Mouse (Mus musculus) left cerebral cortex, postnatal 36 days (tissue): ENCODE data around the gene Paip2b. TPM values are rescaled to one million over a fixed set of nuclear protein-coding genes. Genes with fewer than 3 reads are reported as not detected.
"Not testable (repeated sequence)": the region's sequence is repeated elsewhere in the genome, so short reads cannot be mapped to it uniquely, and the experiment has no call there.

ENCODE experiments used
- DNase-seq, 2 experiments: peaks; one replicate each; pipeline ENCODE4 v3.0.0; 2021 to 2022; ENCODE audit warnings: low spot score in 2 of 2, mixed read lengths in 1 of 2
- intact Hi-C: fragments of 180-260 bp; cut with DNase I; formaldehyde crosslinking; loops from one replicate; pipeline ENCODE4 v1.15.1; 2025
- total RNA-seq, 2 experiments: library from RNA; stranded (reverse); gene quantifications; 2 replicates each; pipeline ENCODE4 v1.2.3; 2021

Paip2b gene
- total RNA-seq, 2 experiments from 2014 or later = 55.0 to 56.6 TPM

DNA sequence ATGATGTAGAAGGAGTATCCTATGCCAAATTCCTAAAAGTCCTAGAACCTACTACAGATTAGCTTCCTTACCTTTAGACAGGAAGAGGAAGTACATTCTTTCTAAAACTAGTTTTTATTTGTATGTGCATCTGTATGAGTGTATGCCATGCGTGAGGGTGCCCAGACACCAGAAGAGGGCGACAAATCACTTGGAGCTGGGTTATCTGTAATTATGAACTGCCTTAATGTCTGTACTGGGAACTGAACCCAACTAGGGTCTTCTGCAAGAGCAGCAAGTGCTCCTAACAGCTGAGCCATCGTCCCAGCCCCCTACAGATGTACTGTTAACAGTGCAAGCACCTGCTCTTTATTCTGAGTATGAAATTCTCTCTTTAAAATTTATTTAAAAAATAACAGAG lies 15.7 kb downstream of the Paip2b start:
- intact Hi-C loops = no loop called here
- DNase-seq = no peak

GRCm38 (mm10) chr6:83802846-83803245 lies 28.7 kb downstream of the Paip2b start:
- intact Hi-C loops = no loop called here
- DNase-seq = no peak

GRCm38 (mm10) chr6:83802033-83802432 lies 29.5 kb downstream of the Paip2b start:
- intact Hi-C loops = no loop called here
- DNase-seq = peak in 1 of 2 experiments; percentile 29

DNA sequence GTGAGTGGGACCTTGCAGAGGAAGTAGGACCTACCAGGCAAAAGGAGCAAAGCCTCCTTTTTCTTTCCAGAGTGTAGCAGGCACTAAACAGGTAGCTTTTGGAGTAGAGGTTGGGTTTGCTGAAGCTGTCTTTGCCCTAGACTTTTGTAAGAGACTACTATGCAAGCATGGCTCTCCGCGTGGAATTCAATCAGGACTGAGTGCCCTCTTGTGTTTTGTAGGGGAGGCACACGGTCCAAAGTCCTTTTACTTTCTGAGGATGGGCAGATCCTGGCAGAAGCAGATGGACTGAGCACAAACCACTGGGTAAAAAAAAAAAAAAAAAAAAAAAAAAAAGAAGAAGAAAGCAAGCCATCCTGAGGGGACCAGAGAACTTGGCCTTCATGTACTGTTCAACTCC lies 34.9 kb downstream of the Paip2b start:
- DNase-seq = no peak
- intact Hi-C loops = no loop called here

- DNase-seq = peak; percentile 41 to 46
- intact Hi-C loops = no loop called here
Observed at GRCm38 (mm10) chr6:83795492-83795900, 36.0 kb downstream of the Paip2b start.

DNA sequence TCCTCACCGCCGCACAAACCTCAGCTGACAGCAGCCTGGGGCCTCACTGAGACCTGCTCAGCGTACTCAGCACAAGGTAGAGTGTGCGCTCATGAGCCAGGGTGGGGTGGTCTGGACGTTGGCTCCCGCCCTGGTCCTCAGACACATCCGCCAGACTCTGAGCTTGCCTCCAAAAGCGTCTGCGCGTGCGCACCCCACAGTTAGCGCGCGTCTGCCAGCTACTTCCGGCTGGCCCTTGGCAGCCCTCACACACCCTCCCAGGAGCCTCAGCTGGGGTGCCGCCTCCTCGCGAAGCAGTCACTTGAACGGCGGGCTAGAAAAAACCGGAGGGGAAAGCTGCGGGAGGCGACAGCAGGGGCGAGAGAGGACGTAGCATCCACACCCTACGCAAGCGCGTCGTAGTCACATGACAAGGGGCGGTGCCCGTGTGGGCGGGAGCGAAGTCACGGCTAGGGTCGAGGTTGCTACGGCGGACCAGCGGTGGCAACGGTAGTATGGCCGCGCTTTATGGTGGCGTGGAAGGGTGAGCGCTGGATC lies 36.7 kb downstream of the Paip2b start, which contains the start of gene Nagk:
TSS of gene Nagk (plus strand) at position 223 of the 537 bp plus-strand sequence.
- DNase-seq = peak; percentile 95 to 96
- intact Hi-C loops = no loop called here

DNA sequence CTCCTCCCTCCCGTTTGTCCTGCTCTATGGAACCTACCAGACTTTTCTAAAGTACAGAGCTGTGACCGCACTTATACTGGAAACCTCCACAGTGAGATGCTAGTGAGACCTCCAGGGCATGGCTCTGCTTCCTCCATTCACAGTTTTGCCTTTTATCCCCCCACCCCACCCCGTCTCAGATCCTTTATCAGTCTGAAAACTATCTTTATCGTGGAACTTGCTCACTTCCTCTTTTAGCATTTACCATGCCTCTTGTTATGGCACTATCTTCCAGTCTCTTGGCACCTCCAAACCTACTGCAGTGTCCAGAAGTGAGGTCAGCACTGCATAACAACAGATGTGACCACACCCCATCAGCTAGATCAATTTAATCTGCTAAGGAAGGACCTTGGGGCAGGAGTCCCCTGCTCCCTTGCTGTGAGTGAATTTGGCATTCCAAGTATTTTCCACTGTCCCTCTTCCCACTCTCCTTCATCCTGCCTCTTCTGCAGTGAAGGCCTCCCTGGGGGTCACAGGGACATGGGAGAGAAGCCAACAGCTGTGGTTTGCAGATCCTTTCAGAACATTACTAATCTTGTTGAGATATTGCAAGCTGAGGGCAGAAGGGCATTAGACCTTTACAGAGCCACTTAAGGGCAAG lies 40.2 kb downstream of the Paip2b start:
- intact Hi-C loops = no loop called here
- DNase-seq = no peak

DNA sequence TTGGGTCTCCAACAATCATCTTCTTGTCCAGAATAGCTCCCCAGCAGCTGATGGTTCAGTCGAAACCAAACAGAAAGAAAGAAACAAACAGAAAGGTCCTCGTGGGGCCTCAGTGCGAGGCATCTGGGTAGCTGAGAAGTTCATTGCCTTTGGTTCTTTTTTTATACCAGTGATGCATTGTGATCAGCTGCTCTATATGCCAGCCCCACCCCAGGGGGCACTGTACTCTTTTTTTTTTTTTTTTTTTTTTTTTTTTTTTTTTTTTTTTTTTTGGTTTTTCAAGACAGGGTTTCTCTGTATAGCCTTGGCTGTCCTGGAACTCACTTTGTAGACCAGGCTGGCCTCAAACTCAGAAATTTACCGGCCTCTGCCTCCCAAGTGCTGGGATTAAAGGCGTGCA lies 41.0 kb downstream of the Paip2b start:
- DNase-seq, intact Hi-C loops: not testable (repeated sequence)

DNA sequence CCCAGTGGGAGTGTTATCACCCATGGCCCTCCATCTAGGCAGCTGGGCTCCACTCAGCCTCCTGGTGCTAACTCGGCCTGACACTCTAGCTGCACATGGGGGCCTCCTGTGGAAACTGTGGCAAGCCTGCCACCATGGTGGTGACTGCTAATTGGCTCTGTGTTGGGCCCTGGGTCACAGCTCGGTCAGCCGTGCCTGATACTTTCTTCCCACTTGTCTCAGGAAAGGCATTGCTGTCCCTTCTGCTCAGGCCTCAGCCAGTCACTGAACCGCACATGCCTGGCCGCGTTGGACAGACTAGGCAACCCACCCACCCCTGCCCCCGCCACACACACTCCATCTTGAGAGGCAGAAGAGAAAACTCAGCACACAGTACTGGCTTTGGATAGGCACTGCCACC lies 43.0 kb downstream of the Paip2b start:
- intact Hi-C loops = no loop called here
- DNase-seq = no peak

DNA sequence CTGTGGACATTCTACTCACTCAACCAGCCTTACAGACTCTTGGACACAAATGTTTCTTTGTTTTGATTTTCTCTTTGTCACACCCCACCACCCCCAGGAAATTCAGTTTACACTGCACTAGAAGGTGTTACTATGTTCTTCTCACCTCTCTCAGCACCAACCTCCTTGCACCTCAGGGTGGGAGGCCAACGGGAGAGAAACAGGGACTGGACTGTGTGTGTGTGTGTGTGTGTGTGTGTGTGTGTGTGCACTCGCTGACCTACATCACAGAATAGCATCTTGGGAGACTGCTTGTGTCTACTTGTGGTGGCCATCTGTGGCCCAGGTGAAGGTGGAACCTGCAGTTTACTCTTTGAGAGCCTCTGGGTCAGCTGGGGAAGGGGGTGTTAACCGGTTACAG lies 45.1 kb downstream of the Paip2b start:
- DNase-seq = no peak
- intact Hi-C loops = no loop called here

GRCm38 (mm10) chr6:83779026-83779425 lies 52.5 kb downstream of the Paip2b start:
- intact Hi-C loops = no loop called here
- no peak for DNase-seq

DNA sequence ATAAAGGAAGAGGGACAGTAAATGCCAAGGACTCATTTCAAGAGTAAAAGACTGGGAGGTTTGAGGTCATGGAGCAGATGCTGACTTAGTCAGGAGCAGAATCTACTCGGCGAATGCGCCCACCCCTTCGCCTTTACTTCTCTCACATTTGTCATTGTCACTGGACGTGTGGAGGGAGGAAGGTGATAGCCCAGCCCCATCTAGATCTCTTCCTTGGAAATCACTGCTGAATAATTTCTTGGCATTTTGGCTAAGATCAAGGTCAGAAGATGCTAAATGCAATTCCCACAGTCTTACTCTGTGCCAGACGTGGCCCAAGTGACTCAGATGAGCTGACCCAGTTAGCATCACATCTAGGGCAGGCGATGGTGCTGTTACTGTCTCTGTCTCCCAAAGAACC lies 53.2 kb downstream of the Paip2b start:
- intact Hi-C loops = no loop called here
- DNase-seq = no peak

- peak; percentile 90 to 93 for DNase-seq
- intact Hi-C loops = no loop called here
Observed at GRCm38 (mm10) chr6:83775638-83776293, 55.8 kb downstream of the Paip2b start, which contains the start of gene Tex261. Gene Tex261 (minus strand): TSS chr6:83775813.

DNA sequence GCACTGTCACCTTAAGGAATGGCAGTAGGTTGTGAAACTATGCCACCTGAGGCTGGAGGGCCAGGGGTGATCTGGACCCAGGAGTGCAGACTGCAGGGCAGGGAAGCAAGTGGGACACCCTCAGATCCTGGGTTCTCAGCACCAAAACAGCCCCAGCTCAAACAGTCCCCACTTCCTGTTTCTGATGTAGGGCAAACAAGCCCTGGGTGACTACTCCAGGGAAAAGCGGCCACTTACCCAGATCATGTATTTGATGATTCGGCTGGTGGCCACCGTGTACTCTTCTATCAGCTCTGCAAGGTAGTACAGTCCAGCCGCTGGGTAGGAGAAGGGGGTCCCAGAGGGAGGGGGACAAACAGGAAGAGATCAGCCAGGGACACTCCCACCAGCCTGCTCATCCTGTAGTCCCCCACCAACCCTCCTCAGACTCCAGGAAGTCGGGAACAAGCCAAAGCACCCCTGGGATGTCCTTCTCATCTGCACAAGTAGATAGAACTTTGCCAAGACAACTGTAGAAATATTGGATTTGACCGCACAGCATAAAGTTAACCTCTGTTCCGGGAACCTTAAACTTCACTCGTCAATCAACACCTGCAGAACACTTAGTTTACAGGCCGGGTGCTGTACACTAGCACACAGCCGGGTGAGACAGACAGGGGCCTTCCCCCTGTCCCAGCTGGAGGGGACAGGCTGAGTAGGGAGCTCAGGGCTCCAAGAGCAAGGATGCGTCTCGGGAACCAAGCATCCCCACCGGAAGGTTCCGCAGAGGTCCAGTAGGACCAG lies 56.6 kb downstream of the Paip2b start:
- no peak for DNase-seq
- intact Hi-C loops = no loop called here

DNA sequence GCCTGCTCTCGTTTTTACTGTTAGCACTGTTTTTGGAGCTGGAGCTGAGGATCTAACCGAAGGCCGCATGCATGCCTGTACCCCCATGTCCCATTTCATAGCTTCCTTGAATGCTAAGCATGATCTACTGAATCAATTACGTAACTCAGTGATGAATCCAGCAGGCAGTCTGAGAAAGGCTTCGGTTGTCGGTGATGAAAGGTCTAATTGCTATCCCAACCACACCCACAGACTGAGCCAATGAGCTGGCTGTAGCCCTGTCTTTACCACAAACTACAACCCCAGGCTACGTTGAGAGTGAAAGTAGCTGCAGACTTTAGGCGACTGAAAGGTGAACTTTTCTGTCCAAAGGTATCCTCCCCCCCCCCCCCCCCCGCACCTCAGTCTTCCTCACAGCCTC lies 57.4 kb downstream of the Paip2b start:
- no peak for DNase-seq
- intact Hi-C loops = no loop called here

DNA sequence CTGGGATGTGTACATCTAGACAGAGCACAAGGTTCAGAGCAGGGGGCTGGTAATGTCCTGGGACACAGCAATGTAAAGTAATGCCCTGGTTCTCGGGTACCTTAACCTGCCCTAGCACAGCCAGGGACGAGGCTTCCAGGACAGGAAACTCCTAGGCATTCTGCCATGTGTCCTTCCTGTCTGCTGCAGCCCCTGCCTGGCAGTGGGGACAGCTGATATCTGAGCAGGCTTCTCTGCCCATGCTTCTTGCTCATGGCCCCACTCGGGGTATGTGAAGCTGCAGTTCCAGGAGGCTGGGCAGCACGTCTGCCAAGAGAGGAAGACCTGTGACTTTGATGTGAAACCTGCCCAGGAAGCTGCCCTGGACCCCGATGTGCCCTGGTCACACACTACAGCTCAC lies 63.1 kb downstream of the Paip2b start:
- no peak for DNase-seq
- intact Hi-C loops = no loop called here

- no peak for DNase-seq
- intact Hi-C loops = no loop called here
Observed at GRCm38 (mm10) chr6:83766982-83767381, 64.6 kb downstream of the Paip2b start.

- intact Hi-C loops = no loop called here
- DNase-seq = no peak
Observed at GRCm38 (mm10) chr6:83762880-83763431, 68.6 kb downstream of the Paip2b start.

- no peak for DNase-seq
- intact Hi-C loops = no loop called here
Observed at GRCm38 (mm10) chr6:83762344-83762743, 69.2 kb downstream of the Paip2b start, which contains the start of gene Ankrd53. Gene Ankrd53 (plus strand): TSS chr6:83762644.

DNA sequence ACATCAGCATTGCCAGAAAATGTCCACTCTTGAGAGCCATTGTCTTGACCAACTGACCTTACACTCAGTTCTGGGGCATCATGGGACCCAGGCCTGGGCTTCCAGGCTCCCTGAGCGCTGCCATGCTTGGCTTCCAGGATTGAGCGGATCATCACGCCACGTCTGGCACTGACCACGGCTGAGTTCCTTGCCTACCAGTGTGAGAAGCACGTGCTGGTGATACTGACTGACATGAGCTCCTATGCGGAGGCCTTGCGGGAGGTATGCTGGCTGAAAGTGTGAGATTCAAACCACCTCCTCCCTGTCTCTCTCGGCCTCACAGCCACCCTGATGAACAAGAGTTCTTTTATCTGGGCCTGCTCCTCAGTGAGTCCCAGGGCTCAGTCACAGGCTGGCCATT lies 75.5 kb downstream of the Paip2b start:
- no peak for DNase-seq
- intact Hi-C loops = no loop called here
